Mouse (Mus musculus): ENCODE data around the gene Lrrc15.

DNA sequence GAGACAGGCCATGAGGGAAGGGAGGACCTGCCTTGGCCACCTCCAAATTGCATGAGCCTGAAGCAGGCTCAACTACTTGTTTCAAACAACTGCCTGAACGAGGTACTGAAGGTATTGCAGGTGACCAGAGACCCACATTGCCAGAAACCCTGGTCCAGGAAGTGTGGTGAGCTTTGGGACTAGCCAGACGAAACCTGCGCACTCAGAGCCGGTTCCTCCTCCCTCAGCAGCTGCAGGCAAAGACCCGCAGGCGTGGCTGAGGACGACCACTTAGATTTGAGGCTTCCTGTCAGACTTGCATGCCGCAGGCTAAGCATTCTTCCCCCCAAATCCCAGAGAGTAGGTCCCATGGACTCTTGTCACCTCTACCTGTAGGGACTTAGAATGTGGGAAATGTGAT, 49.0 kb downstream of the Lrrc15 start:
- TF ChIP-seq GATA1 (IDR thresholded peaks at IDR 0.05; ENCODE audit: borderline replicate concordance, low read length) (no peak), FLI1 (IDR thresholded peaks at IDR 0.05; ENCODE audit: low read length) (no peak)

Data from megakaryocyte, embryonic 14.5 days (primary cell).